Mouse (Mus musculus): ENCODE results near the gene Gpbar1. TPM values are rescaled to one million over a fixed set of nuclear protein-coding genes. Genes with fewer than 3 reads are reported as not detected.

Gene Gpbar1
- polyA plus RNA-seq, 1 experiment from 2014 or later: not detected

DNA sequence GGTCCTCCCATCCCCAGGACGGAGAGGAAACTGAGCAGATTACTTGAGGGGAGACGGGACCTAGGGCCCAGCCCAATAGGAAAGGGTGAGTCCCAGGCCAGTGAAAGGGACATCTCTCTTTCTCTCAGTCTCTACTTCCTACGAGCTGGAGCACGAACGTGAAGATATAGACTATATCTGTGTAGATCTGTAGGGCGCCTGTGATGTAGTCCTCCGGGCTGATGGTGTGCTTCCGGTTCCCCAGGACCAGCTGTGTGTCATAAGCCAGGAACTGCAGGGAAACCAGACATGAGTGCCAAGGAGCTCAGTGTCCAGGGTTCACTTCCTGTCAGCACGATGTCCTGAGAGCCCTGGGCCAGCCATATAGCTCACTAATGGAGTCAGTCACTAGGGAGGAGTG is 10.9 kb downstream of the Gpbar1 start:
- ATAC-seq (ENCODE audit: low FRiP score): no peak
- WGBS: 94% methylated on average over 9 of the region's 9 CpGs
- no peak overlapping the region for H3K9ac ChIP-seq (ENCODE audit: low read depth, low read length)

DNA sequence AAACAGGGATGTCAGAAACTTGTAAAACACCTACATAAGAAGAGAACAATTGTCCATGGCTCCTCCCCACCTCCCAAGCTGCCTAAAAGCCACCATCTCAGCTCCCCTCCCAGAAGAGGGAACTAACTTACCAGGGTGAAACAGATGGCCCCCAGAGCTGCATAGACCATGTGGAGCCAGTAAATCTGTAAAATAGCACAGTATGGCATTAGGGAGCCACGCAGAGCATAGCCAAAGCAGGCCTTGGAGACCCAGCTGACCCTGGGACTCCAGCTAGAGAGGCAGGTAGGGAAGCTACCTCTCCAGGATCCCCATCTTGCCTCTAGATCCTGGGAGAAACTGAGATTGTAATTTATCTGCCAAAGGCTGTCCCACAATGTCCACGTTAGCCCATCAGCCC is 11.4 kb downstream of the Gpbar1 start:
- Histone ChIP-seq H3K4me2 (replicated peaks; ENCODE audit: low read depth, low read length) (no peak overlapping the region), H3K36me3 (ENCODE audit: control insufficient read depth, insufficient read depth, low read length) (no peaks in the 10 kb centered on the region), H3K9me3 (ENCODE audit: control insufficient read depth, low read length) (no peaks in the 10 kb centered on the region), H3K9ac (ENCODE audit: low read depth, low read length) (no peak overlapping the region), H3K27ac (ENCODE audit: low read depth, low read length) (no peak overlapping the region), H3K4me1 (replicated peaks; ENCODE audit: control insufficient read depth, insufficient read depth, low read length) (0 out of 2 replicates have a peak, but pooled peaks cover 3% of the 10 kb centered on the region), H3K4me3 (ENCODE audit: low read depth, low read length) (no peak overlapping the region), H3K27me3 (ENCODE audit: control insufficient read depth, insufficient read depth, low read length) (no peaks in the 10 kb centered on the region)
- no peak for ATAC-seq (ENCODE audit: low FRiP score)
- DNase-seq (ENCODE audit: low spot score): no peak
- WGBS: 88% methylated on average over 2 of the region's 2 CpGs

More for the DNA sequence above, 10.9 kb downstream of the Gpbar1 start:
- Histone ChIP-seq H3K36me3 (ENCODE audit: control insufficient read depth, insufficient read depth, low read length) (no peaks in the 10 kb centered on the region), H3K4me1 (replicated peaks; ENCODE audit: control insufficient read depth, insufficient read depth, low read length) (0 out of 2 replicates have a peak, but pooled peaks cover 3% of the 10 kb centered on the region), H3K27me3 (ENCODE audit: control insufficient read depth, insufficient read depth, low read length) (no peaks in the 10 kb centered on the region), H3K4me3 (ENCODE audit: low read depth, low read length) (no peak overlapping the region), H3K9me3 (ENCODE audit: control insufficient read depth, low read length) (no peaks in the 10 kb centered on the region), H3K4me2 (replicated peaks; ENCODE audit: low read depth, low read length) (no peak overlapping the region), H3K27ac (ENCODE audit: low read depth, low read length) (no peak overlapping the region)
- DNase-seq (ENCODE audit: low spot score): no peak

DNA sequence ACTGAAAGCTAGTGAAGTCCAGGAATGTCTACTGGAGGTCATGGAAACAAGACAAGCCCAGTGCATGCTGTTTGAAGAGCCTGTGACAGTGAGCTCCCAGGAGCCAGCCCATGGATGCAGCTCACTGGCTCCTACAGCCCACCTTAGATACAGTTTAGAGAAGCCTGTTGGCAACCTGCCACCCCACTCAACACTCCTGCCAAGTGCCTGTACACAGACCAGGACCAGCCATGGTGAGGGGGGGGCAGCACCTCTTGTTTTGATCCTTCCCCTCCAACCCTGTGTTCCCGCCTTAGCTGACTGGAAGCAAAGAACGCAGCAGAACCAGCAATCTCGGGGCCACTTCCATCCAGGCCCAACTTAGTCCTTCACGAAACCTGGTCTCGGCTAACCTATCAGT is 11.8 kb downstream of the Gpbar1 start:
- Histone ChIP-seq H3K4me3 (ENCODE audit: low read depth, low read length) (no peak overlapping the region), H3K9me3 (ENCODE audit: control insufficient read depth, low read length) (no peaks in the 10 kb centered on the region), H3K27ac (ENCODE audit: low read depth, low read length) (no peak overlapping the region), H3K36me3 (ENCODE audit: control insufficient read depth, insufficient read depth, low read length) (no peaks in the 10 kb centered on the region), H3K9ac (ENCODE audit: low read depth, low read length) (no peak overlapping the region), H3K4me2 (replicated peaks; ENCODE audit: low read depth, low read length) (no peak overlapping the region), H3K27me3 (ENCODE audit: control insufficient read depth, insufficient read depth, low read length) (no peaks in the 10 kb centered on the region), H3K4me1 (replicated peaks; ENCODE audit: control insufficient read depth, insufficient read depth, low read length) (0 out of 2 replicates have a peak, but pooled peaks cover 3% of the 10 kb centered on the region)
- no peak for ATAC-seq (ENCODE audit: low FRiP score)
- no peak for DNase-seq (ENCODE audit: low spot score)
- WGBS: 94% methylated on average over 5 of the region's 5 CpGs

DNA sequence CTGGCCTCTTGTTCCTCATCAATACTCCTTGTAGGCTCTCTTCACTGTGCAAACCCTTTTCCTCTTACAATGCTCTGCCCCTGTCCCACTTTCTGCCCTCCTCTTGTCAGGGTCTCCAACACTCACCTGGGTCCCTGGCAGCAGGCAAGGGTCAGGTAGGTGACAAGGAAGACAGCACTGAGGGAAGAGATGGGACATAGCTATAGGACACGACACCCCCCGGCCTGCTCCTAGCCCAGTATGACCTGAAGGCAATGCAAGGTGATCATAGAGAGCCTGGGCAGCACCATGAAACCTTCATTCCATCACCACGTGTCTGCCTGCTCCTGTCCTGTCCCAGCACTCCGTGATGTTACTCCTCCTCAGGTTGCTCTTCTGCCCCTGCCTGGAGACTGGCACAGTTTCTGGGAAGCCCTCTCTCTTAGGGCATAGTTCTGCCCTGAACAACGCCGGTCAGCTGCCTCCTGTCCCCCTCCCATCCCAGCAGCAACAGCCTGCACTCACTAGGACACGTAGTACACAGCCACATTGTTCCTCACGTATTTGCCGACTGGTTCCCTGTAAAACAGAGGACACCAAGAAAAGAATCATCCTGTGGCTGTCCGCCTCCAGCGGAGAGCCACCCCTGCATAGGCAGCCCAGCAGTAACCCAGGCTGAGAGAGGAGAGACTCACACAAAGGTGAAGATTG is 14.1 kb downstream of the Gpbar1 start:
- Histone ChIP-seq H3K27me3 (ENCODE audit: control insufficient read depth, insufficient read depth, low read length) (no peaks in the 10 kb centered on the region), H3K9me3 (ENCODE audit: control insufficient read depth, low read length) (no peaks in the 10 kb centered on the region), H3K27ac (ENCODE audit: low read depth, low read length) (no peak overlapping the region), H3K4me1 (replicated peaks; ENCODE audit: control insufficient read depth, insufficient read depth, low read length) (no peaks in the 10 kb centered on the region), H3K4me2 (replicated peaks; ENCODE audit: low read depth, low read length) (no peak overlapping the region), H3K9ac (ENCODE audit: low read depth, low read length) (no peak overlapping the region), H3K4me3 (ENCODE audit: low read depth, low read length) (no peak overlapping the region), H3K36me3 (ENCODE audit: control insufficient read depth, insufficient read depth, low read length) (no peaks in the 10 kb centered on the region)
- ATAC-seq (ENCODE audit: low FRiP score) (no peak), DNase-seq (ENCODE audit: low spot score) (no peak)
- 87% methylated on average over 11 of the region's 11 CpGs for WGBS

DNA sequence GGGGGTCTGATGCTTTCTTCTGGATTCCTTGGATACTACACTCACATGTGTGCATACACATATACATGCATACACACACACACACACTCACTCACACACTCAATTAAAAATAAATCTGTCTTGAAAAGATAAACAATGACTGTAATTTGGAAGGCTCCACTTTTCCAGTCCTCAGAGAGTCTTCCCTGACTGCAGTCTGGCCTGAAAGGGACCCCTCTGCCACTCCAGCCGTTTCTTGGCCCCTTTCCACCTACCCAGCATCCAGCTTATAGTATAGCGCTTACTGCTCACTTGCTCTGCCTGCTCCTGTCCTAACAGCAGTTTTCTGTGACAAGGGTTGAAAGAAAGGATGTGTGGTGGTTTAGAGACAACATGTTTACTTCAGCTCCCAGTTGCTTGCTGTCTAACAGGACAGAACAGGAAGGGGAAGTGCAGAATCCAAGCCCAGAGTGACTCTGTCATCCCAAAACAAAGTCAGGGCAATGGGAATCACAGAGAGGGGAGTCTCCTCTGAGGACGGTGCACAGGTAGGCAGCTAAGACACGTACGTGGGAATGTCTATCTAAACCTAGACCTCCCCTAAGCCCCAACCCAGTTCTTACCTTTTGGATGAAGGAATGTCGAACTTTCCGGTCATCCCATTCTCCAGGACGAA is 15.1 kb downstream of the Gpbar1 start:
- DNase-seq (ENCODE audit: low spot score) (no peak), ATAC-seq (ENCODE audit: low FRiP score) (no peak)
- H3K4me3 ChIP-seq (ENCODE audit: low read depth, low read length): no peak overlapping the region
- H3K4me1 ChIP-seq (replicated peaks; ENCODE audit: control insufficient read depth, insufficient read depth, low read length): no peaks in the 10 kb centered on the region
- H3K9me3 ChIP-seq (ENCODE audit: control insufficient read depth, low read length): no peaks in the 10 kb centered on the region
- no peaks in the 10 kb centered on the region for H3K36me3 ChIP-seq (ENCODE audit: control insufficient read depth, insufficient read depth, low read length)
- H3K4me2 ChIP-seq (replicated peaks; ENCODE audit: low read depth, low read length): no peak overlapping the region
- no peaks in the 10 kb centered on the region for H3K27me3 ChIP-seq (ENCODE audit: control insufficient read depth, insufficient read depth, low read length)
- H3K27ac ChIP-seq (ENCODE audit: low read depth, low read length): no peak overlapping the region
- 89% methylated on average over 8 of the region's 8 CpGs for WGBS
- H3K9ac ChIP-seq (ENCODE audit: low read depth, low read length): no peak overlapping the region

DNA sequence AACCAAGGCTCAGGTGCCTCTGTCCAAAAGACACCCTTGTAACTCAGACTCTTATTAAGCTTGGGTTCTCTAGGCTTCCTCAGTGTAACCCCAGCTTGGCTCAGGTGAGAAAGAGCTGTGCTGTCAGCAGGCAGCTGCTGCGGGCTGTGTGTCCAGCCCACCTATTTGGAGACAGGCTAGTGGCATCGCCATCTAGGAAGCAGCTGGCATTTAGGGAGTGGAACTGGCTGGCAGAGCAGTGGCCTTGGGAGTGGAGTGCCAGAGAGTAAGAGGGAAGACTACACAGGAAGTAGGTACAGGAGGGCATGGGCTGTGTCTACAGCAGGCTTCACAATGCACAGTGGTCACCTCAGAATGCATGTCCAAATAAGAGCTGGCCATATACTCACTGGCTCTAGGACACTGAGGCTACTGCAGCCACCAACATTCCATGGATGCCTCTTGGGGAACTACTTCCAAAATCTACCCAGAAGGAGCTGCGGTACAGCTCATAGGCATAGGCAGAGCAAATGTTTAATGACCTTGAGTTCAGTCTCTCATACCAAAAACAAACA is 15.8 kb downstream of the Gpbar1 start:
- Histone ChIP-seq H3K27me3 (ENCODE audit: control insufficient read depth, insufficient read depth, low read length) (no peaks in the 10 kb centered on the region), H3K4me2 (replicated peaks; ENCODE audit: low read depth, low read length) (no peak overlapping the region), H3K9ac (ENCODE audit: low read depth, low read length) (no peak overlapping the region), H3K27ac (ENCODE audit: low read depth, low read length) (no peak overlapping the region), H3K4me3 (ENCODE audit: low read depth, low read length) (no peak overlapping the region), H3K36me3 (ENCODE audit: control insufficient read depth, insufficient read depth, low read length) (no peaks in the 10 kb centered on the region), H3K4me1 (replicated peaks; ENCODE audit: control insufficient read depth, insufficient read depth, low read length) (no peaks in the 10 kb centered on the region), H3K9me3 (ENCODE audit: control insufficient read depth, low read length) (no peaks in the 10 kb centered on the region)
- WGBS: 95% methylated on average over 3 of the region's 3 CpGs
- ATAC-seq (ENCODE audit: low FRiP score): no peak
- DNase-seq (ENCODE audit: low spot score): no peak

DNA sequence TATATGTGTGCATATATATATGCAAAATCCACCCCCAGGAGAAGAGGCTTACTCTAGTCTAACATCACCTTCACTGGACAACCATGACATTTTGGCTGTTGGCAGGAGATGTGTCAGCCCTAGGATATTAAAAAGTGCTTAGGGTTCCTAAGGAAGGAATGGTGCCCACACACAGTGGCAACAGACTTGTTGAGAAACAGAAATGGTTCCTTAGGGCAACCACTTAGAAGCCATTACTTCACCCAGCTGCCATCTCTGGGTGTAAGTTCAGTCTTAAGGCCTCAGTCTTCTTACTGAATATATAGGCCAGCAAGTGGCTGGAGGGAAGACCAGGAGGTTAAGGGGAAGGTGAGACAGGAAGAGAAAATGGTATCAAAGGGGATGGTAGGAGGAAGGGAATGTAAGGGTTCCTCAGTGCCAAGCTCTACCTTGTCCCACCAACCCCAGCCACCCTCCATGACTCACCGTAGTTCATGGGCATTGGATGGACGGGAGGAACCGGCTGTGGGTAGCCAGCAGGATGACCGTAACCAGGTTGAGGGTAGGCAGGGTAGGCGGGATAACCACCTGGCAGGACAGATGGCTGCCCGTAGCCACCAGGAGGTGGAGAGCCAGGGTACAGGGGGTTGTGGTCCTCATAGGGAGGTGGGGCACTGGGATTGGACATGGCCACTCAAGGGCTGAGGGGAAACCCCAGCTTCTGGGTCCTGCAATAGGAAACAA is 16.5 kb downstream of the Gpbar1 start:
- Histone ChIP-seq H3K36me3 (ENCODE audit: control insufficient read depth, insufficient read depth, low read length) (no peaks in the 10 kb centered on the region), H3K4me3 (ENCODE audit: low read depth, low read length) (no peak overlapping the region), H3K4me2 (replicated peaks; ENCODE audit: low read depth, low read length) (no peak overlapping the region), H3K9me3 (ENCODE audit: control insufficient read depth, low read length) (no peaks in the 10 kb centered on the region), H3K9ac (ENCODE audit: low read depth, low read length) (no peak overlapping the region), H3K4me1 (replicated peaks; ENCODE audit: control insufficient read depth, insufficient read depth, low read length) (no peaks in the 10 kb centered on the region), H3K27ac (ENCODE audit: low read depth, low read length) (peak overlapping the region; percentile 40; the same call in 1 of the 2 replicates), H3K27me3 (ENCODE audit: control insufficient read depth, insufficient read depth, low read length) (no peaks in the 10 kb centered on the region)
- 97% methylated on average over 6 of the region's 6 CpGs for WGBS
- DNase-seq (ENCODE audit: low spot score): no peak
- ATAC-seq (ENCODE audit: low FRiP score): peak; percentile 26

DNA sequence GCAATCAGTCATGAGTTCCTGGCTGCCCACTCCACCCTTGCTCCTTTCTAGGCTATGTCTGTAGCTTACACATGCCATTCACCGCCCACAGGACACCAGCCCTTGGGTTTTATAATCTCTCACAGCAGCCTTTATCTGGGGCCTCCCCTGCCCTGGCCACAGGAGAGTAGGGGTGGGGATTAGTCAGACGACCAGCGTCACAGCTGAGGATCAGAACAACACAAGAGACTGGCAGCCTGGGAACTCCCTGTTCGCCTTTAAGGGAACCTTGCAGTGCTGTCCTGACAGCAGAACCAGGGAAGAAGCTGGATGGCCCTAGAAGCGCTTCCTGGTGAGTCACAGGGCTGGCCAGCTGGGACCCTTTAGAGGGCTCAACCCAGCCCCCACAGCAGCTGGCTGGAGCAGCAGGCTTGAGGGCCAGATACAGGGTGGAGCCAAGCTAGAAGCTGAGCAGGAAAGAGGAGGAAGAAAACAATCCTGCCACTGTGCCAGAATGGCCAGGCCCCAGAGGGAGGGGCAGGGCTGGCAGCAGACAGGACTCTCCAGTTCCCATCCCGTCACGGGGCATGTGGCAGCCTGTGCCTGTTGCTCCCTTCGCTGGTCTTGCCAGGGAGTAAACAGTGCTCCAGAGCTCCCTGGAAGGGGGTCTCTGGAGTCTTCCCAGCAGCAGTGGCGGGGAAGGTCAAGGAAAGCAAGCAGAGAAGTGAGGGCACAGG is 17.3 kb downstream of the Gpbar1 start:
- no peak overlapping the region for H3K4me2 ChIP-seq (replicated peaks; ENCODE audit: low read depth, low read length)
- no peaks in the 10 kb centered on the region for H3K4me1 ChIP-seq (replicated peaks; ENCODE audit: control insufficient read depth, insufficient read depth, low read length)

More for the DNA sequence above, 17.3 kb downstream of the Gpbar1 start:
- 25% methylated on average over 9 of the region's 9 CpGs for WGBS
- Histone ChIP-seq H3K4me3 (ENCODE audit: low read depth, low read length) (no peak overlapping the region), H3K9ac (ENCODE audit: low read depth, low read length) (no peak overlapping the region), H3K27ac (ENCODE audit: low read depth, low read length) (peak overlapping the region; percentile 40; the same call in 1 of the 2 replicates), H3K36me3 (ENCODE audit: control insufficient read depth, insufficient read depth, low read length) (no peaks in the 10 kb centered on the region), H3K27me3 (ENCODE audit: control insufficient read depth, insufficient read depth, low read length) (no peaks in the 10 kb centered on the region), H3K9me3 (ENCODE audit: control insufficient read depth, low read length) (no peaks in the 10 kb centered on the region)
- peak; percentile 72 for ATAC-seq (ENCODE audit: low FRiP score)
- peak; percentile 37 for DNase-seq (ENCODE audit: low spot score)

Measured in hindbrain, embryonic 11.5 days (tissue).